Mouse (Mus musculus): ENCODE results near the gene Rab6b. TPM values are rescaled to one million over a fixed set of nuclear protein-coding genes. Genes with fewer than 3 reads are reported as not detected.

Gene Rab6b
- total and polyA plus RNA-seq, 2 experiments from 2014 or later, result 133 to 145 TPM

GRCm38 (mm10) chr9:103229037-103229867 is 117.7 kb downstream of the Rab6b start:
- no peaks in the 10 kb centered on the region for H3K27me3 ChIP-seq (ENCODE audit: insufficient read depth, low read length)
- no peaks in the 10 kb centered on the region for H3K4me1 ChIP-seq (ENCODE audit: insufficient read depth)
- WGBS, result 92% methylated on average over 15 of the region's 15 CpGs
- no peaks in the 10 kb centered on the region for H3K36me3 ChIP-seq (ENCODE audit: insufficient read depth)
- ATAC-seq (no peak), DNase-seq (no peak)
- H3K4me2 ChIP-seq (ENCODE audit: low read depth), result no peak overlapping the region
- TF ChIP-seq CTCF (IDR thresholded peaks at IDR 0.05; ENCODE audit: low read depth), result no peak
- no peak overlapping the region for H3K4me3 ChIP-seq (ENCODE audit: low read depth, low read length)
- no peaks in the 10 kb centered on the region for H3K9me3 ChIP-seq (ENCODE audit: low read length)
- no peak overlapping the region for H3K27ac ChIP-seq (ENCODE audit: low read depth, low read length)
- no peak overlapping the region for H3K9ac ChIP-seq

GRCm38 (mm10) chr9:103230151-103230951 is 118.8 kb downstream of the Rab6b start, which contains the start of the genes Gm20425 and Trf:
TSS of gene Gm20425 (minus strand) at chr9:103230307.
TSS of gene Trf (minus strand) at chr9:103230444.
- peak within 1 kb of the TSS; percentile 37 for H3K4me2 ChIP-seq (ENCODE audit: low read depth)
- no peaks in the 10 kb centered on the region for H3K9me3 ChIP-seq (ENCODE audit: low read length)
- 54% methylated on average over 29 of the region's 29 CpGs for WGBS
- DNase-seq, result peak; percentile 57
- H3K4me3 ChIP-seq (ENCODE audit: low read depth, low read length), result peak within 1 kb of the TSS; percentile 4; the same call in 1 of the 2 replicates
- TF ChIP-seq CTCF (IDR thresholded peaks at IDR 0.05; ENCODE audit: low read depth), result no peak
- ATAC-seq, result peak; percentile 88
- peak within 1 kb of the TSS; percentile 64 for H3K27ac ChIP-seq (ENCODE audit: low read depth, low read length)
- peak within 1 kb of the TSS; percentile 39 for H3K9ac ChIP-seq
- no peaks in the 10 kb centered on the region for H3K27me3 ChIP-seq (ENCODE audit: insufficient read depth, low read length)
- H3K4me1 ChIP-seq (ENCODE audit: insufficient read depth), result no peaks in the 10 kb centered on the region
- no peaks in the 10 kb centered on the region for H3K36me3 ChIP-seq (ENCODE audit: insufficient read depth)

DNA sequence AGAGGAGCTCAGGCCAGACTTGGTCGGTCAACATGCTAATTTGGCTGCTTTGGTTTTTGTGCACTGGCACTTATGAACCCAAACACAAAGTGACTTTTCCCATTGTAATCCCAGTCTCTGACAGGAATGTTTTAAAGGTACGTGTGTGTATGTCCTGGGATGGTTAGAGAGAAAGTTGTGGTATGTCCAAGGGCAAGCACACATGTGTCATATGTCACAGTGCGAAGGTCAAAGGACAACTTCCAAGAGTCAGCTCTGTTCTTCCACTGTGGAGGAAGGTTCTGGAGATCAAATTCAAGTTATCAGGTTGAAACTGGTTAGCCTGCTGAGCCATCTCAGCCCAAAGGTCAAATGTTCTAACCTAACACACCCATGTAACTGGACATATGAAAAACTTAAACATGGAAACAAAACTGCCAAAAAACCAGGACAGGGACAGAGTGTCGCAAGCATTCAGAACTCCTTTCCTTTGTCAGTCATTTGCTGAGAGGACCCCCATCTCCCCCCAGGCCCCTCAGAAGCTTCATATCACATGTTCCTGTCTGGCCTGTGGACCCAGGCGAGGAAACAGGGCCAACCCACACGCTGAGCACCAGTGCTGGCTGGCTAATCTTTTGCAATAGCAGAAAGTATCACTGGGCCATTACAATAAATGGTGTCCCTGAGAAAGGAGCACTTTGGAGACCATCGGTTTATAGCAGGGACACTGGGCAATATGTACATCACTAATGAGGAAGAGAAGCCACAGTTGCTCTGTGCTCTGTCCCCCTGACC is 120.8 kb downstream of the Rab6b start:
- no peaks in the 10 kb centered on the region for H3K27me3 ChIP-seq (ENCODE audit: insufficient read depth, low read length)
- DNase-seq (no peak), ATAC-seq (no peak)
- no peak overlapping the region for H3K4me2 ChIP-seq (ENCODE audit: low read depth)
- no peak overlapping the region for H3K27ac ChIP-seq (ENCODE audit: low read depth, low read length)
- no peaks in the 10 kb centered on the region for H3K4me1 ChIP-seq (ENCODE audit: insufficient read depth)
- TF ChIP-seq CTCF (IDR thresholded peaks at IDR 0.05; ENCODE audit: low read depth), result no peak
- WGBS, result 88% methylated on average over 7 of the region's 7 CpGs
- H3K4me3 ChIP-seq (ENCODE audit: low read depth, low read length), result no peak overlapping the region
- no peak overlapping the region for H3K9ac ChIP-seq
- no peaks in the 10 kb centered on the region for H3K36me3 ChIP-seq (ENCODE audit: insufficient read depth)
- no peaks in the 10 kb centered on the region for H3K9me3 ChIP-seq (ENCODE audit: low read length)

GRCm38 (mm10) chr9:103233006-103233395 is 121.4 kb downstream of the Rab6b start:
- ATAC-seq (no peak), DNase-seq (no peak)
- H3K4me3 ChIP-seq (ENCODE audit: low read depth, low read length), result no peak overlapping the region
- WGBS, result 82% methylated on average over 7 of the region's 7 CpGs
- no peak overlapping the region for H3K27ac ChIP-seq (ENCODE audit: low read depth, low read length)
- no peak for TF ChIP-seq CTCF (IDR thresholded peaks at IDR 0.05; ENCODE audit: low read depth)
- H3K4me2 ChIP-seq (ENCODE audit: low read depth), result no peak overlapping the region
- H3K36me3 ChIP-seq (ENCODE audit: insufficient read depth), result no peaks in the 10 kb centered on the region
- no peaks in the 10 kb centered on the region for H3K4me1 ChIP-seq (ENCODE audit: insufficient read depth)
- no peaks in the 10 kb centered on the region for H3K27me3 ChIP-seq (ENCODE audit: insufficient read depth, low read length)
- H3K9ac ChIP-seq, result no peak overlapping the region
- no peaks in the 10 kb centered on the region for H3K9me3 ChIP-seq (ENCODE audit: low read length)

DNA sequence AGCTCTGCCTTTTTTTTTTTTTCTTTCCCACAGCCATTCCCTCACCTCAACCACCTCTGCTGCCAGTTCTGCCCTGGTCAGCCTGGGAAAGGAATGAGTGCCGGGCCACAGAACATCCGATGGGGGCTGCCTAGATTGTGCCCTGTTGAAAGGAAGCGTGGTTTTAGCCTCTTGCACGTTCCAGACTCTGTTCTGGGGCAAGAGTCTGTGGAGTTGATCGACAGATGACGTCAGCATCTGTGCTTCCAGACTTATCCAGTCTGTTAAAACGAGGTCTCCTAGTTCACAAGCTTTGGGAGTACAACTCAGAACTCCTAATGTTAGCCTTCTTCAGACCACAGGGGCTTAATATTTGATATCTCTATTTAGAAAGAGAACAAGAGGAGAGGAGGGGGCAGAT is 122.5 kb downstream of the Rab6b start:
- no peak overlapping the region for H3K4me3 ChIP-seq (ENCODE audit: low read depth, low read length)
- H3K9me3 ChIP-seq (ENCODE audit: low read length), result no peaks in the 10 kb centered on the region
- no peak overlapping the region for H3K4me2 ChIP-seq (ENCODE audit: low read depth)
- no peak overlapping the region for H3K27ac ChIP-seq (ENCODE audit: low read depth, low read length)
- no peaks in the 10 kb centered on the region for H3K27me3 ChIP-seq (ENCODE audit: insufficient read depth, low read length)
- 70% methylated on average over 7 of the region's 7 CpGs for WGBS
- H3K36me3 ChIP-seq (ENCODE audit: insufficient read depth), result no peaks in the 10 kb centered on the region
- TF ChIP-seq CTCF (IDR thresholded peaks at IDR 0.05; ENCODE audit: low read depth), result no peak
- ATAC-seq (no peak), DNase-seq (peak; percentile 3)
- no peak overlapping the region for H3K9ac ChIP-seq
- no peaks in the 10 kb centered on the region for H3K4me1 ChIP-seq (ENCODE audit: insufficient read depth)

GRCm38 (mm10) chr9:103234565-103235165 is 123.1 kb downstream of the Rab6b start:
- DNase-seq, result no peak
- H3K27me3 ChIP-seq (ENCODE audit: insufficient read depth, low read length), result no peaks in the 10 kb centered on the region
- H3K9ac ChIP-seq, result no peak overlapping the region
- no peaks in the 10 kb centered on the region for H3K36me3 ChIP-seq (ENCODE audit: insufficient read depth)
- no peak overlapping the region for H3K4me2 ChIP-seq (ENCODE audit: low read depth)
- no peaks in the 10 kb centered on the region for H3K9me3 ChIP-seq (ENCODE audit: low read length)
- no peak for TF ChIP-seq CTCF (IDR thresholded peaks at IDR 0.05; ENCODE audit: low read depth)
- no peaks in the 10 kb centered on the region for H3K4me1 ChIP-seq (ENCODE audit: insufficient read depth)
- no peak for ATAC-seq
- 52% methylated on average over 7 of the region's 7 CpGs for WGBS
- no peak overlapping the region for H3K27ac ChIP-seq (ENCODE audit: low read depth, low read length)
- no peak overlapping the region for H3K4me3 ChIP-seq (ENCODE audit: low read depth, low read length)

Other genes starting within 250 kb of the Rab6b start
- 3.2 and 6.6 TPM in 2 replicates for gene Slco2a1, start 123.1 kb upstream of the Rab6b start, total RNA-seq (2014; rRNA removed)
- 4.2 and 4.6 TPM in 2 replicates for gene Slco2a1, start 123.1 kb upstream of the Rab6b start, polyA plus RNA-seq (2015; fragmentation: Nextera tagmentation; extraction: Ambion mirVana)
- gene Srprb, start 90.3 kb downstream of the Rab6b start, total RNA-seq (2014; rRNA removed), result 41.9 and 43.3 TPM in 2 replicates
- gene Srprb, start 90.3 kb downstream of the Rab6b start, polyA plus RNA-seq (2015; fragmentation: Nextera tagmentation; extraction: Ambion mirVana), result 37.3 and 40.1 TPM in 2 replicates
- not detected in 2 replicates for gene Gm20425, start 118.5 kb downstream of the Rab6b start, total RNA-seq (2014; rRNA removed)
- gene Gm20425, start 118.5 kb downstream of the Rab6b start, polyA plus RNA-seq (2015; fragmentation: Nextera tagmentation; extraction: Ambion mirVana), result 3.4 and 3.7 TPM in 2 replicates
- gene Trf, start 118.7 kb downstream of the Rab6b start, total RNA-seq (2014; rRNA removed), result 25.1 and 26.5 TPM in 2 replicates
- gene Trf, start 118.7 kb downstream of the Rab6b start, polyA plus RNA-seq (2015; fragmentation: Nextera tagmentation; extraction: Ambion mirVana), result 20.0 and 27.5 TPM in 2 replicates
- 0.10 and 0.23 TPM in 2 replicates for gene 1300017J02Rik, start 193.3 kb downstream of the Rab6b start, total RNA-seq (2014; rRNA removed)
- gene 1300017J02Rik, start 193.3 kb downstream of the Rab6b start, polyA plus RNA-seq (2015; fragmentation: Nextera tagmentation; extraction: Ambion mirVana), result 0.10 and 0.74 TPM in 2 replicates
- gene Topbp1, start 193.4 kb downstream of the Rab6b start, total RNA-seq (2014; rRNA removed), result 24.8 and 29.2 TPM in 2 replicates
- gene Topbp1, start 193.4 kb downstream of the Rab6b start, polyA plus RNA-seq (2015; fragmentation: Nextera tagmentation; extraction: Ambion mirVana), result 13.5 and 15.8 TPM in 2 replicates